Mouse (Mus musculus) right cerebral cortex, adult 2 months (tissue): ENCODE results near the gene Dpf1.
A peak's percentile ranks its signal among the peaks of the same experiment; 100 is the strongest.

Experiments used
- DNase-seq, 2 experiments: peaks; one replicate each; pipeline ENCODE4 v3.0.0; 2021 to 2022; ENCODE audit warnings: low spot score in 2 of 2

Gene Dpf1

GRCm38 (mm10) chr7:29309749-29310148, 6.0 kb downstream of the Dpf1 start:
- DNase-seq: peak in 1 of 2 experiments; percentile 29

GRCm38 (mm10) chr7:29313051-29313450, 9.3 kb downstream of the Dpf1 start:
- DNase-seq: peak; percentile 71 to 73

GRCm38 (mm10) chr7:29313572-29314261, 10.0 kb downstream of the Dpf1 start:
- no peak for DNase-seq

GRCm38 (mm10) chr7:29314844-29315628, 11.3 kb downstream of the Dpf1 start:
- peak; percentile 72 to 84 for DNase-seq

GRCm38 (mm10) chr7:29316137-29316734, 12.5 kb downstream of the Dpf1 start:
- peak in 1 of 2 experiments; percentile 48 for DNase-seq

- DNase-seq: peak; percentile 63 to 75
Observed at GRCm38 (mm10) chr7:29316976-29317375, 13.2 kb downstream of the Dpf1 start.

- peak in 1 of 2 experiments; percentile 35 for DNase-seq
Observed at GRCm38 (mm10) chr7:29317558-29317957, 13.8 kb downstream of the Dpf1 start.

- peak; percentile 64 to 65 for DNase-seq
Observed at GRCm38 (mm10) chr7:29318115-29318911, 14.6 kb downstream of the Dpf1 start.

- DNase-seq: no peak
Observed at GRCm38 (mm10) chr7:29319337-29320307, 15.9 kb downstream of the Dpf1 start.

GRCm38 (mm10) chr7:29327087-29327486, 23.3 kb downstream of the Dpf1 start:
- no peak for DNase-seq

GRCm38 (mm10) chr7:29328984-29329383, 25.2 kb downstream of the Dpf1 start:
- DNase-seq: peak in 1 of 2 experiments; percentile 42

GRCm38 (mm10) chr7:29334156-29334555, 30.4 kb downstream of the Dpf1 start:
- DNase-seq: no peak

- no peak for DNase-seq
Observed at GRCm38 (mm10) chr7:29335276-29335675, 31.5 kb downstream of the Dpf1 start.

- DNase-seq: no peak
Observed at GRCm38 (mm10) chr7:29335841-29336671, 32.3 kb downstream of the Dpf1 start.

- DNase-seq: no peak
Observed at GRCm38 (mm10) chr7:29336795-29337319, 33.1 kb downstream of the Dpf1 start.

- no peak for DNase-seq
Observed at GRCm38 (mm10) chr7:29337766-29338165, 34.0 kb downstream of the Dpf1 start.

GRCm38 (mm10) chr7:29338351-29338919, 34.7 kb downstream of the Dpf1 start:
- DNase-seq: no peak

GRCm38 (mm10) chr7:29338984-29339679, 35.4 kb downstream of the Dpf1 start:
- DNase-seq: no peak
